Mouse (Mus musculus) heart, embryonic 11.5 days (tissue): Measurements from ENCODE around the gene Mstn. TPM values are rescaled to one million over a fixed set of nuclear protein-coding genes. Genes with fewer than 3 reads are reported as not detected.

Experiments
- ATAC-seq: fragments of 200-750 bp; cut with Nextera tagmentation; replicated peaks from 2 replicates; pipeline ENCODE4 v1.8.0; 2017; ENCODE audit warnings: moderate library complexity; ENCODE audit not compliant: insufficient number of reproducible peaks, low FRiP score, low TSS enrichment
- H3K27ac ChIP-seq: fragments of 300-500 bp; sonication (generic); 2 replicates; pipeline ENCODE4 v1.5.1; 2014; ENCODE audit warnings: mild to moderate bottlenecking, low read depth, low read length
- H3K27me3 ChIP-seq: fragments of 300-500 bp; sonication (generic); 2 replicates; pipeline ENCODE4 v1.6.1; 2014; ENCODE audit warnings: mild to moderate bottlenecking, low read length, mixed read lengths; ENCODE audit not compliant: control insufficient read depth, insufficient read depth
- H3K36me3 ChIP-seq: fragments of 300-500 bp; sonication (generic); 2 replicates; pipeline ENCODE4 v1.6.1; 2014; ENCODE audit warnings: mild to moderate bottlenecking, low read length, moderate library complexity, mixed read lengths; ENCODE audit not compliant: control insufficient read depth, insufficient read depth
- H3K4me1 ChIP-seq: fragments of 300-500 bp; sonication (generic); 2 replicates; pipeline ENCODE4 v1.6.1; 2014; ENCODE audit warnings: low read length; ENCODE audit not compliant: control insufficient read depth, insufficient read depth
- H3K4me2 ChIP-seq: fragments of 300-500 bp; sonication (generic); 2 replicates; pipeline ENCODE4 v1.6.1; 2014; ENCODE audit warnings: mild to moderate bottlenecking, moderate library complexity
- H3K4me3 ChIP-seq: fragments of 300-500 bp; sonication (generic); 2 replicates; pipeline ENCODE4 v1.5.1; 2014; ENCODE audit warnings: low read depth, low read length
- H3K9ac ChIP-seq: fragments of 300-500 bp; sonication (generic); 2 replicates; pipeline ENCODE4 v1.6.1; 2014; ENCODE audit warnings: mild to moderate bottlenecking, low read depth, low read length, moderate library complexity
- H3K9me3 ChIP-seq: fragments of 300-500 bp; sonication (generic); replicated peaks from 2 replicates; pipeline ENCODE4 v1.6.1; 2016; ENCODE audit warnings: low read length; ENCODE audit not compliant: control insufficient read depth
- WGBS: fragments of 180-500 bp; shearing (Covaris S2); extraction: QIAGEN DNeasy Blood & Tissue Kit; methylation state at CpG from one replicate; pipeline ENCODE4 v1.1.7; 2014; ENCODE audit not compliant: insufficient replicate concordance; 5-methylcytosine and 5-hydroxymethylcytosine counted together
- polyA plus RNA-seq: library from polyadenylated mRNA; unstranded; fragments of >200 nt; fragmentation: Nextera tagmentation; extraction: Ambion mirVana; gene quantifications from 2 replicates; pipeline ENCODE4 v1.2.1, GENCODE M21; 2014

The Mstn gene
- polyA plus RNA-seq, 1 experiment from 2014 or later = 5.0 TPM

DNA sequence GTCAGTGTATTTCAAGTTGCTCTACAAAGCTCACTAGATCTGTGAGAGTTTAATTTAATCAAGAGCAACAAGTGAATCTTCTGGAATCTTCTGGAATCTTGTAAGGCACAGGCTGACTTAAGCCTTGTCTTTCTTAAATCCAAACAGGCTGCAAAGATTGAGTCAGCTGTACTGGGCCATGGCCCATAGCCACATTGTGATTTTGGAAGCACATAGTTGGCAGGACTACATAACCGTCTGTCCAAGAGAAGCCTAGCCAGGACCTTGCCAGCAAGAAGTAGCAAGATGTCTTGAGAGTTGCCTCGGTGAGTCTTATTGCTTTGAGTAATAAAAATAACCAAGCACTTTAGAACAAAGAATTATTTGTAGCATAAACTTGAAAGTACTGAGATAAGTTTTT is 18.4 kb downstream of the Mstn start:
- no peak overlapping the region for H3K4me3 ChIP-seq
- no peaks in the 10 kb centered on the region for H3K9me3 ChIP-seq
- no peak for ATAC-seq
- no peaks in the 10 kb centered on the region for H3K36me3 ChIP-seq
- H3K27ac ChIP-seq = no peak overlapping the region
- no peak overlapping the region for H3K4me2 ChIP-seq
- no peaks in the 10 kb centered on the region for H3K4me1 ChIP-seq
- no peaks in the 10 kb centered on the region for H3K27me3 ChIP-seq
- no peak overlapping the region for H3K9ac ChIP-seq
- WGBS = 83% methylated on average over 2 of the region's 2 CpGs

- H3K4me2 ChIP-seq = no peak overlapping the region
- H3K4me1 ChIP-seq = no peaks in the 10 kb centered on the region
- H3K27me3 ChIP-seq = no peaks in the 10 kb centered on the region
- H3K9ac ChIP-seq = no peak overlapping the region
- WGBS = 59% methylated on average over 3 of the region's 3 CpGs
- ATAC-seq = no peak
- H3K9me3 ChIP-seq = no peaks in the 10 kb centered on the region
- no peak overlapping the region for H3K27ac ChIP-seq
- no peak overlapping the region for H3K4me3 ChIP-seq
- H3K36me3 ChIP-seq = no peaks in the 10 kb centered on the region
Observed at GRCm38 (mm10) chr1:53080603-53081002, 19.2 kb downstream of the Mstn start.

GRCm38 (mm10) chr1:53085256-53085655 is 23.8 kb downstream of the Mstn start:
- no peak for ATAC-seq
- H3K27me3 ChIP-seq = no peaks in the 10 kb centered on the region
- no peak overlapping the region for H3K27ac ChIP-seq
- H3K36me3 ChIP-seq = no peaks in the 10 kb centered on the region
- no peak overlapping the region for H3K9ac ChIP-seq
- no peaks in the 10 kb centered on the region for H3K9me3 ChIP-seq
- no peak overlapping the region for H3K4me3 ChIP-seq
- WGBS = 73% methylated on average over 15 of the region's 15 CpGs
- no peaks in the 10 kb centered on the region for H3K4me1 ChIP-seq
- no peak overlapping the region for H3K4me2 ChIP-seq

DNA sequence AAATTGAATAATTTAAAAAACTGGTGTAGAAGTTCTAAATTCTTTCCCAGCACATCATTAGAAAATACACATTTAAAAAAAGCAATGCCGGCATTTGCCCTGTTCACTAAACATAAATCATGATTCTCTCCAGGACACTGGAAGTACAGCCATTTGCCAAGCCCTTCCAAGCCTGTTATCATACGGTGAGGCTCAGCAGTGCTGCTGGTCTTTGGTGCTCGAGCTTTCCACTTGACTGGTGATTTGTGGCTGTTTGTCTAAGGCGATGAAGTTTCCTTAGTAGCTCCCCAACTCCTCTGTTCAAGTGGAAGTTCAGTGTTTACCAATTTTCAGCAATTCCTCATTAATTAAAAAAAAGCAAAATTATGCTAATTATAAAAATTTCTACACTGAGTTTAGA is 24.6 kb downstream of the Mstn start:
- H3K27me3 ChIP-seq = no peaks in the 10 kb centered on the region
- WGBS = 22% methylated on average over 4 of the region's 4 CpGs
- H3K4me3 ChIP-seq = no peak overlapping the region
- H3K9ac ChIP-seq = no peak overlapping the region
- no peak for ATAC-seq
- H3K9me3 ChIP-seq = no peaks in the 10 kb centered on the region
- H3K4me2 ChIP-seq = no peak overlapping the region
- no peaks in the 10 kb centered on the region for H3K4me1 ChIP-seq
- H3K36me3 ChIP-seq = no peaks in the 10 kb centered on the region
- H3K27ac ChIP-seq = no peak overlapping the region

- Histone ChIP-seq H3K9ac (no peak overlapping the region), H3K4me3 (no peak overlapping the region), H3K27ac (no peak overlapping the region), H3K36me3 (no peaks in the 10 kb centered on the region), H3K27me3 (no peaks in the 10 kb centered on the region), H3K4me2 (no peak overlapping the region), H3K4me1 (no peaks in the 10 kb centered on the region), H3K9me3 (no peaks in the 10 kb centered on the region)
- no peak for ATAC-seq
- 33% methylated on average over 3 of the region's 3 CpGs for WGBS
Observed at GRCm38 (mm10) chr1:53093180-53093579, 31.7 kb downstream of the Mstn start.

DNA sequence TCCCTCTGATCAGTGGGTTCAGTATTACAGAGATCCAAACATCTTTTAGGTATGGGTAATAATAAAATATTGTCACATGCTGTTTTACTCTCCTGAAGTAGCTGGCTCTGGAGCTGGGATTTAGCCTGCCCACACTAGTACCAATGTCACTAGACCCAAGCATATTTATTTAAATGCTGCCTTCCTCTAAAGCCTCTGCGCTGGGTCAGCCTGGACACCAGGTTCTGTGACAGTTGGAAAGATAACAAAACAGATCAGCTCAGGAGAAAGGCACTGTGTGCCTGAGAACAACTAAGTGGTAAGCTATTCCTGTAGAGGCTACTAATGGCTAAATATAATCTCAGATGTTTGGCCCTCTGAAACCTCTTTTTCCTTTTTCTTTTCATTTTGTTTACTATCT is 49.1 kb downstream of the Mstn start:
- no peaks in the 10 kb centered on the region for H3K27me3 ChIP-seq
- 0 out of 2 replicates have a peak overlapping the region, but pooled peaks have one; percentile 64 for H3K27ac ChIP-seq
- H3K9me3 ChIP-seq = no peaks in the 10 kb centered on the region
- H3K4me2 ChIP-seq = no peak overlapping the region
- no peak for ATAC-seq
- WGBS = 36% methylated on average over 1 of the region's 1 CpGs
- no peaks in the 10 kb centered on the region; the same call in 1 of the 2 replicates for H3K4me1 ChIP-seq
- H3K9ac ChIP-seq = no peak overlapping the region
- no peaks in the 10 kb centered on the region for H3K36me3 ChIP-seq
- H3K4me3 ChIP-seq = no peak overlapping the region

Other genes with a start within 250 kb of the Mstn start
- gene Inpp1, start 244.0 kb upstream of the Mstn start, polyA plus RNA-seq = 13.9 and 15.0 TPM in 2 replicates
- gene Hibch, start 216.7 kb upstream of the Mstn start, polyA plus RNA-seq = 33.4 and 35.3 TPM in 2 replicates
- 0.72 and 0.90 TPM in 2 replicates for gene 1700019D03Rik, start 41.5 kb upstream of the Mstn start, polyA plus RNA-seq
- gene 1700019A02Rik, start 126.0 kb downstream of the Mstn start, polyA plus RNA-seq = not detected in 2 replicates
- 14.5 and 15.2 TPM in 2 replicates for gene Pms1, start 235.4 kb downstream of the Mstn start, polyA plus RNA-seq
- gene Ormdl1, start 235.5 kb downstream of the Mstn start, polyA plus RNA-seq = 51.2 and 58.2 TPM in 2 replicates
- not detected in 2 replicates for gene Gm28778, start 235.5 kb downstream of the Mstn start, polyA plus RNA-seq